Mouse (Mus musculus) intestine, embryonic 14.5 days (tissue): Measurements from ENCODE around the gene Pycr2. TPM values are rescaled to one million over a fixed set of nuclear protein-coding genes. Genes with fewer than 3 reads are reported as not detected.

Experiments used
- ATAC-seq: fragments of 200-750 bp; cut with Nextera tagmentation; replicated peaks from 2 replicates; pipeline ENCODE4 v1.8.0; 2017; ENCODE audit warnings: low read depth, moderate number of reproducible peaks, moderate TSS enrichment, moderate library complexity; ENCODE audit not compliant: low FRiP score, low TSS enrichment
- DNase-seq: peaks from one replicate; pipeline ENCODE4 v3.0.0-alpha.2; 2018; ENCODE audit warnings: low spot score
- H3K27ac ChIP-seq: fragments of 300-500 bp; sonication (generic); 2 replicates; pipeline ENCODE4 v1.5.1; 2014; ENCODE audit warnings: low read depth, mild to moderate bottlenecking, control low read depth
- H3K27me3 ChIP-seq: fragments of 300-500 bp; sonication (generic); replicated peaks from 2 replicates; pipeline ENCODE4 v1.6.1; 2014; ENCODE audit warnings: low read length, control low read depth; ENCODE audit not compliant: control insufficient read depth, insufficient read depth
- H3K36me3 ChIP-seq: fragments of 300-500 bp; sonication (generic); 2 replicates; pipeline ENCODE4 v1.6.1; 2014; ENCODE audit warnings: low read length, control low read depth; ENCODE audit not compliant: control insufficient read depth, insufficient read depth
- H3K4me1 ChIP-seq: fragments of 300-500 bp; sonication (generic); replicated peaks from 2 replicates; pipeline ENCODE4 v1.6.1; 2014; ENCODE audit warnings: low read length, control low read depth, mixed read lengths; ENCODE audit not compliant: control insufficient read depth, insufficient read depth
- H3K4me2 ChIP-seq: fragments of 300-500 bp; sonication (generic); 2 replicates; pipeline ENCODE4 v1.6.1; 2014; ENCODE audit warnings: low read length
- H3K4me3 ChIP-seq: fragments of 300-500 bp; sonication (generic); 2 replicates; pipeline ENCODE4 v1.5.1; 2014; ENCODE audit warnings: low read depth, low read length, control low read depth, mixed read lengths
- H3K9ac ChIP-seq: fragments of 300-500 bp; sonication (generic); 2 replicates; pipeline ENCODE4 v1.6.1; 2014; ENCODE audit warnings: mild to moderate bottlenecking, low read length
- H3K9me3 ChIP-seq: fragments of 300-500 bp; sonication (generic); 2 replicates; pipeline ENCODE4 v1.6.1; 2016; ENCODE audit warnings: low read length, control low read depth; ENCODE audit not compliant: control insufficient read depth
- WGBS: fragments of 180-500 bp; shearing (Covaris S2); extraction: QIAGEN DNeasy Blood & Tissue Kit; methylation state at CpG from one replicate; pipeline ENCODE4 v1.1.7; 2014; 5-methylcytosine and 5-hydroxymethylcytosine counted together
- polyA plus RNA-seq: library from polyadenylated mRNA; unstranded; fragments of >200 nt; fragmentation: Nextera tagmentation; extraction: Ambion mirVana; gene quantifications from 2 replicates; pipeline ENCODE4 v1.2.1, GENCODE M21; 2014

Gene Pycr2
- polyA plus RNA-seq, 1 experiment from 2014 or later: 86.5 TPM

- peak overlapping the region; percentile 85; the same call in 1 of the 2 replicates for H3K27ac ChIP-seq
- H3K4me3 ChIP-seq: no peak overlapping the region
- no peak overlapping the region for H3K4me2 ChIP-seq
- ATAC-seq (no peak), DNase-seq (no peak)
- 87% methylated on average over 6 of the region's 6 CpGs for WGBS
- H3K27me3 ChIP-seq: no peaks in the 10 kb centered on the region
- H3K36me3 ChIP-seq: peaks cover 30% of the 10 kb centered on the region
- H3K4me1 ChIP-seq: peaks cover 27% of the 10 kb centered on the region
- no peaks in the 10 kb centered on the region for H3K9me3 ChIP-seq
- no peak overlapping the region for H3K9ac ChIP-seq
Measured at GRCm38 (mm10) chr1:180946448-180946847, 42.4 kb downstream of the Pycr2 start.

- Histone ChIP-seq H3K9me3 (no peaks in the 10 kb centered on the region), H3K9ac (no peak overlapping the region), H3K4me1 (0 out of 2 replicates have a peak, but pooled peaks cover 3% of the 10 kb centered on the region), H3K27ac (peak overlapping the region; percentile 6; the same call in 1 of the 2 replicates), H3K4me2 (no peak overlapping the region), H3K4me3 (no peak overlapping the region), H3K27me3 (no peaks in the 10 kb centered on the region), H3K36me3 (peaks cover 59% of the 10 kb centered on the region)
- peak; percentile 81 for ATAC-seq
- no peak for DNase-seq
- 52% methylated on average over 6 of the region's 6 CpGs for WGBS
Measured at GRCm38 (mm10) chr1:180952085-180952746, 48.1 kb downstream of the Pycr2 start.

- DNase-seq (no peak), ATAC-seq (no peak)
- 87% methylated on average over 5 of the region's 5 CpGs for WGBS
- H3K4me1 ChIP-seq: 0 out of 2 replicates have a peak, but pooled peaks cover 3% of the 10 kb centered on the region
- no peak overlapping the region for H3K9ac ChIP-seq
- peaks cover 59% of the 10 kb centered on the region for H3K36me3 ChIP-seq
- no peak overlapping the region for H3K4me2 ChIP-seq
- peak overlapping the region; percentile 67; the same call in 1 of the 2 replicates for H3K27ac ChIP-seq
- no peaks in the 10 kb centered on the region for H3K9me3 ChIP-seq
- H3K27me3 ChIP-seq: no peaks in the 10 kb centered on the region
- H3K4me3 ChIP-seq: no peak overlapping the region
Measured at GRCm38 (mm10) chr1:180952808-180953207, 48.7 kb downstream of the Pycr2 start.

- Histone ChIP-seq H3K27ac (no peak overlapping the region), H3K9ac (no peak overlapping the region), H3K27me3 (no peaks in the 10 kb centered on the region), H3K9me3 (no peaks in the 10 kb centered on the region), H3K36me3 (peaks cover 60% of the 10 kb centered on the region), H3K4me3 (no peak overlapping the region), H3K4me2 (no peak overlapping the region), H3K4me1 (0 out of 2 replicates have a peak, but pooled peaks cover 3% of the 10 kb centered on the region)
- 88% methylated on average over 8 of the region's 8 CpGs for WGBS
- ATAC-seq (no peak), DNase-seq (no peak)
Measured at GRCm38 (mm10) chr1:180956401-180956800, 52.3 kb downstream of the Pycr2 start.

DNA sequence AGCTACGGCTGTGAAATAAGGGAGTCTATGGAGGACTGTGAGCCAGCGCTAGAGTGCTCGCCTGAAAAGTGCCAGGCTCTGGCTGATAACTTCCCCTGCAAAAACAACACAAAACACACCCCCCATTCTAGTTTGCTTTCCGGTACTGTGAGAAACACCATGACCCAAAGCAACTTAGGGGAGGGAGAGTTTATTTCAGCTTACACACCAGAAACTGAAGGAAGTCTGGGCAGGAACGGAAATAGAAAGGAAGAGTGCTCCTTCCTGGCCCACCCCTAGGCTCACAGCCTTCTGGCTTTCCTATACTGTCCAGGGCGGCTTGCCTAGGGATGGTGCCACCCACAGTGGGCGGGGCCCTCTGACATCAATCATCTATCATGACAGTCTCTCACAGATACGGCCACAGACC lies 52.9 kb downstream of the Pycr2 start:
- H3K9ac ChIP-seq: no peak overlapping the region
- 78% methylated on average over 8 of the region's 8 CpGs for WGBS
- no peak overlapping the region for H3K27ac ChIP-seq
- 0 out of 2 replicates have a peak, but pooled peaks cover 3% of the 10 kb centered on the region for H3K4me1 ChIP-seq
- H3K36me3 ChIP-seq: peaks cover 66% of the 10 kb centered on the region
- H3K27me3 ChIP-seq: no peaks in the 10 kb centered on the region
- ATAC-seq (no peak), DNase-seq (no peak)
- H3K4me3 ChIP-seq: no peak overlapping the region
- no peak overlapping the region for H3K4me2 ChIP-seq
- no peaks in the 10 kb centered on the region for H3K9me3 ChIP-seq

Other genes starting within 250 kb of the Pycr2 start
- gene Mixl1, start 207.3 kb upstream of the Pycr2 start, polyA plus RNA-seq: 0.15 and 0.27 TPM in 2 replicates
- gene Acbd3, start 178.2 kb upstream of the Pycr2 start, polyA plus RNA-seq: 23.0 and 24.7 TPM in 2 replicates
- gene H3f3a, start 90.3 kb upstream of the Pycr2 start, polyA plus RNA-seq: 2,025 and 2,200 TPM in 2 replicates
- gene Sde2, start 53.2 kb upstream of the Pycr2 start, polyA plus RNA-seq: 31.4 and 35.5 TPM in 2 replicates
- gene Lefty2, start 11.2 kb upstream of the Pycr2 start, polyA plus RNA-seq: 0.18 TPM in 1 of 2 replicates, not detected in the other
- gene Lefty1, start 30.7 kb downstream of the Pycr2 start, polyA plus RNA-seq: 1.7 and 2.1 TPM in 2 replicates
- gene Tmem63a, start 38.1 kb downstream of the Pycr2 start, polyA plus RNA-seq: 14.2 and 14.8 TPM in 2 replicates
- gene Ephx1, start 116.6 kb downstream of the Pycr2 start, polyA plus RNA-seq: 1.9 and 2.8 TPM in 2 replicates
- not detected in 2 replicates for gene 9130409I23Rik, start 146.9 kb downstream of the Pycr2 start, polyA plus RNA-seq
- gene Nvl, start 239.9 kb downstream of the Pycr2 start, polyA plus RNA-seq: 35.3 and 39.1 TPM in 2 replicates
- 141 and 144 TPM in 2 replicates for gene Cnih4, start 240.4 kb downstream of the Pycr2 start, polyA plus RNA-seq